Mouse (Mus musculus) hindbrain, embryonic 11.5 days (tissue): ENCODE results near the gene Ddx43. TPM values are rescaled to one million over a fixed set of nuclear protein-coding genes. Genes with fewer than 3 reads are reported as not detected.

ENCODE experiments used
- ATAC-seq: fragments of 200-750 bp; cut with Nextera tagmentation; 2 replicates; pipeline ENCODE4 v1.8.0; 2017; ENCODE audit warnings: mild to moderate bottlenecking, moderate TSS enrichment, moderate library complexity; ENCODE audit not compliant: low FRiP score
- DNase-seq: peaks from one replicate; pipeline ENCODE4 v3.0.0-alpha.2; 2015; ENCODE audit warnings: low spot score
- H3K27ac ChIP-seq: fragments of 300-500 bp; sonication (generic); 2 replicates; pipeline ENCODE4 v1.5.1; 2014; ENCODE audit warnings: mild to moderate bottlenecking, low read depth, low read length
- H3K27me3 ChIP-seq: fragments of 300-500 bp; sonication (generic); 2 replicates; pipeline ENCODE4 v1.6.1; 2014; ENCODE audit warnings: mild to moderate bottlenecking, low read length, moderate library complexity, mixed read lengths; ENCODE audit not compliant: control insufficient read depth, insufficient read depth
- H3K36me3 ChIP-seq: fragments of 300-500 bp; sonication (generic); 2 replicates; pipeline ENCODE4 v1.6.1; 2014; ENCODE audit warnings: mild to moderate bottlenecking, low read length, moderate library complexity, mixed read lengths; ENCODE audit not compliant: control insufficient read depth, insufficient read depth
- H3K4me1 ChIP-seq: fragments of 300-500 bp; sonication (generic); replicated peaks from 2 replicates; pipeline ENCODE4 v1.6.1; 2014; ENCODE audit warnings: low read length, mixed read lengths; ENCODE audit not compliant: control insufficient read depth, insufficient read depth
- H3K4me2 ChIP-seq: fragments of 300-500 bp; sonication (generic); replicated peaks from 2 replicates; pipeline ENCODE4 v1.6.1; 2014; ENCODE audit warnings: mild to moderate bottlenecking, low read depth, low read length
- H3K4me3 ChIP-seq: fragments of 300-500 bp; sonication (generic); 2 replicates; pipeline ENCODE4 v1.5.1; 2014; ENCODE audit warnings: low read depth, low read length
- H3K9ac ChIP-seq: fragments of 300-500 bp; sonication (generic); 2 replicates; pipeline ENCODE4 v1.6.1; 2014; ENCODE audit warnings: low read depth, low read length
- H3K9me3 ChIP-seq: fragments of 300-500 bp; sonication (generic); 2 replicates; pipeline ENCODE4 v1.6.1; 2016; ENCODE audit warnings: low read length; ENCODE audit not compliant: control insufficient read depth
- WGBS: fragments of 180-500 bp; shearing (Covaris S2); extraction: QIAGEN DNeasy Blood & Tissue Kit; methylation state at CpG from one replicate; pipeline ENCODE4 v1.1.7; 2014; 5-methylcytosine and 5-hydroxymethylcytosine counted together
- polyA plus RNA-seq: library from polyadenylated mRNA; unstranded; fragments of >200 nt; fragmentation: Nextera tagmentation; extraction: Ambion mirVana; gene quantifications from 2 replicates; pipeline ENCODE4 v1.2.1, GENCODE M21; 2014

Ddx43 gene
- polyA plus RNA-seq, 1 experiment from 2014 or later, result 0.14 TPM

DNA sequence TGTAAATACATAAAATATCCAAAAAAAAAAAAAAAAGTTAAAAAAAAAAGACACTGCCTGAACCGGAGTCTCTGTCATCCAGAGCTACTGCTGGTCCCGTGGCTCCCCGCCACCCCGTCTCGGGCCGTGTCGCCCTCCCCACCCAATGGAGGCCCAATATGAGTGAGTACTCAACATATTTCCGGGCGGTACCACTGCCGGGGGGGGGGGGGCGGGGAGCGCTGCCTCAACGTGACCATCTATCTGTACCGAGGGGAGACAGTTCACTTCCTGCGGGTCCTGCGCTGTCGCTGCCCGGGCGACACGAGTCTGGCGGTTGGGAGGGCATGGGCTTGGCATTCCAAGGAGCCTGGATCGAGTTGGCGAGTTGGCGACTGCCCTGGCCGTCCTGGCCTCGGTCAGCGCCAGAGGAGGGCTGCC, 31.8 kb downstream of the Ddx43 start:
- Histone ChIP-seq H3K9ac (no peak overlapping the region), H3K9me3 (no peaks in the 10 kb centered on the region), H3K36me3 (no peaks in the 10 kb centered on the region), H3K4me3 (peak overlapping the region; percentile 18; the same call in 1 of the 2 replicates), H3K27me3 (no peaks in the 10 kb centered on the region), H3K27ac (no peak overlapping the region), H3K4me1 (no peaks in the 10 kb centered on the region), H3K4me2 (peak overlapping the region; percentile 40)
- no peak for DNase-seq
- ATAC-seq, result 0 out of 2 replicates have a peak, but pooled peaks have one; percentile 12
- WGBS, result 35% methylated on average over 26 of the region's 27 CpGs

DNA sequence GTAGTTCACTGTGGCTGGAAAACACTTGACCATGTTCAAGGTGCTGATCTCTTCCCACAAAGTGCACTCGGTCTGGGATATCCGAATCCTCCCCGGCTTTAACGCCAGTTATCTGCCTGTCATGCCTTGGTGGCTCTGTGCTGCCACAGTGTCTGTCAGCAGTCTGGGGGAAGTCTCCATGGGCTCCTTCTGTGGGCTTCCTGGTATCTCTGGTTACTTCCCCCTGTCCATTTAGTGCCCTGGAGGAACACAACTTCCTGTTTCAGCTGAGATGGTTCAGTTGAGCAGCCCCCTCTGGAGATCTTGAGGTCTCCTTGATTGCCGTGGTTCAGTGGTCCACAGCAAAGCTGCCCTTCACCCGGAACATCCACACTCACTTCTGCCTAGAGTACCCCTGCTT, 32.6 kb downstream of the Ddx43 start:
- no peak overlapping the region for H3K4me2 ChIP-seq
- no peaks in the 10 kb centered on the region for H3K36me3 ChIP-seq
- no peaks in the 10 kb centered on the region for H3K4me1 ChIP-seq
- H3K4me3 ChIP-seq, result no peak overlapping the region
- no peaks in the 10 kb centered on the region for H3K27me3 ChIP-seq
- ATAC-seq (no peak), DNase-seq (no peak)
- no peaks in the 10 kb centered on the region for H3K9me3 ChIP-seq
- no peak overlapping the region for H3K27ac ChIP-seq
- 78% methylated on average over 6 of the region's 6 CpGs for WGBS
- H3K9ac ChIP-seq, result no peak overlapping the region

DNA sequence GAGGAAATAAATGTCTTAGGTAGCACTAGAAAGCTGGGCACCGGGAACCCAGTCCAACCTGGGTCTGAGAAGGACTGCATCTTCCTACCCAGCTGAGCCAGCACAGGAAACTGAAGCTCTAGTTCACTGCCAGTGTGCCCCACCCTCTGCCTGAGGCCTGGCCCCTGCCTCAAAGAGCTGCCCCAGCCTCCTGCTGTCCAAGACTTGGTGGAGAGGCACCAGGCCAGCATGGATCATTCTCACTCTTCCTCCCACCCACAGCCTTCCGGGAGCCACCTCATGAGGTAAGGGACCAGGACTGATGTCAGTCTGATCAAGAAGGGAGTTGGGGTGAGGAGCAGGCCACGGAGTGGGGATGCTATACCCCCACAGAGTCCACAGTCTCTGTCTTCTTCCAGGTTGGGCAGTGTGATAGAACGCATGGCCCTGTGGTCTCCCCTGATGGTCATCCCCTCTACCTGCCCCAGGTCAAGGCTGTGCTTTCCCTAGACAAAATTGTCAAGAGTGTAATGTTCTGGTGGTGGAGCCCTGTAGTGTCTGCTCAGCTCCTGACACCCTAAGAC, 33.4 kb downstream of the Ddx43 start:
- Histone ChIP-seq H3K9ac (no peak overlapping the region), H3K4me3 (no peak overlapping the region), H3K4me2 (no peak overlapping the region), H3K27ac (no peak overlapping the region), H3K27me3 (no peaks in the 10 kb centered on the region), H3K36me3 (no peaks in the 10 kb centered on the region), H3K9me3 (no peaks in the 10 kb centered on the region), H3K4me1 (no peaks in the 10 kb centered on the region)
- DNase-seq, result no peak
- ATAC-seq, result no peak
- 79% methylated on average over 4 of the region's 4 CpGs for WGBS

DNA sequence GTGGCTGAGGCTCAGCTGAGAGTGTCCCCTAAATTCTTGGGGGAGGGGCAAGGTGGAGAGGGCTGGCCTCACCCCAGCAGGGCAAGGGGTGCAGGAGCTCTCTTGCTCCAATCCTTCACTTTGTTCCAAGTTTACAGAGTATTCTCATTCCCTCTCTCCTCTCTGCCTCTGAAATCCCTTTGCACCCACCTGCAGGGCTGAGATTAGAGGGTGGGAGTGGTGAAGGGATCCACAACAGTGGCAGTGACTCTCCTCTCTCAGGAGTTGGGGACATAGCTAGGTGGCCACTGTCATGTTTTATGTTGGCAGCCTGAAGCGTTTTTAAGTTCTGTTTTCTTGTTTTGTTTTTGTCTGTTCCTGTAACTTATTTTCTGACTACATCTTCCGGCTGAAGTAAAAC, 34.0 kb downstream of the Ddx43 start:
- 57% methylated on average over 2 of the region's 2 CpGs for WGBS
- Histone ChIP-seq H3K27me3 (no peaks in the 10 kb centered on the region), H3K27ac (no peak overlapping the region), H3K9me3 (no peaks in the 10 kb centered on the region), H3K9ac (no peak overlapping the region), H3K4me3 (no peak overlapping the region), H3K36me3 (no peaks in the 10 kb centered on the region), H3K4me2 (no peak overlapping the region), H3K4me1 (no peaks in the 10 kb centered on the region)
- ATAC-seq (no peak), DNase-seq (no peak)

DNA sequence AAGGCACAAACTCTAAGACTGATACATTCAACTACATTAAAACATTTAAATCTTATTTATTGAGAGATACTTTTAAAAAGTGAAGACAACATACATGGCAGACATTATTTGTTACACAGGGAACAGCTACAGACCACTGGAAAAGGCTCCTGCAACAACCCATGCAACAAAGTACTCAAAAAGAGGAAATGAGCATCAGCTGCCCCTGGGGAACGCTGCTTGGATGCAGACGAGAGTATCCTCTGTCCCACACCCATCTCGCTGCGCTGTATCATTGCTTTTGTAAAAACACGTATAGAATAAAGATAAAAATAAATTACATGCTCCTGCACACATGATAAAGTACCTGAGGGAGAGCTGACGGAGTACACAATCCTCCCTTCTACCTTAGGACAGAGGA, 34.9 kb downstream of the Ddx43 start:
- no peak overlapping the region for H3K4me2 ChIP-seq
- H3K27ac ChIP-seq, result no peak overlapping the region
- H3K27me3 ChIP-seq, result no peaks in the 10 kb centered on the region
- H3K4me3 ChIP-seq, result no peak overlapping the region
- 84% methylated on average over 6 of the region's 6 CpGs for WGBS
- no peak overlapping the region for H3K9ac ChIP-seq
- no peaks in the 10 kb centered on the region for H3K4me1 ChIP-seq
- no peak for DNase-seq
- ATAC-seq, result no peak
- H3K36me3 ChIP-seq, result no peaks in the 10 kb centered on the region
- H3K9me3 ChIP-seq, result no peaks in the 10 kb centered on the region

DNA sequence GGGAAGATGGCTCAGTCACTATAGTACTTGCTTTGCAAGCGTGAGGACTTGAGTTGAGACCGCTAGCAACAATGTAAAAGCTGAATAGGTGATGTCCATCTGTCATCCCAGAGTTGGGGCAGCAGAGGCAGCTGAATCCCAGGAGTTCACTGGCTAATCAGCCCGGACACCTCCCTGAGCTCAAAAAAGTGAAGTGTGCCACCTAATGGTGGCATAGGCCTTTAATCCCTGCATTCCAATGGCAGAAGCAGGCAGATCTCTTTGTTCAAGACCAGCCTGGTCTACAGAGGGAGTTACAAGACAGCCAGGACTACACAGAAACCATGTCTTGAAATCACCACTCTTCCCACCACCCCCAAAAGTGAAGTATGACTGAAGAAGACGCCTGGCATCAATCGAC, 36.9 kb downstream of the Ddx43 start:
- ATAC-seq, result no peak

DNA sequence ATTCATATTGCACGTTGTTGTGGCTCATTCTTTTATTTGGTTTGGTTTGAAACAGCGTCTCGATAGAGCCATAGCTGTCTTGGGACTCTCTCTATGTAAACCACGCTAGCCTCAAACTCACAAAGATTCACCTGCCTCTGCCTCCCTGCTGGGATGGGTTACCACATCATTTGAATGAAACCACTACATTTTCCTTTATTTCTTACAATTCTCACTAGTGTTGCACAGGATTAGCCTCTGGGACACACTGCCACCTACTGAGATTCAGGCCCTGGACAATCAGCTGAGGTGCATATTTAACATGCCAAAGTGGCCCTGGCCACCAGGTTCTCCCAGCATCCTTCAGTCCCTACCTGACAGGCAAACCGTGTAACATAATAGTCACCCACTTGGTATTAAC, 43.8 kb downstream of the Ddx43 start:
- ATAC-seq, result no peak
- Histone ChIP-seq H3K27ac (no peak overlapping the region), H3K27me3 (peaks cover 45% of the 10 kb centered on the region), H3K4me1 (0 out of 2 replicates have a peak, but pooled peaks cover 3% of the 10 kb centered on the region), H3K4me2 (no peak overlapping the region), H3K9me3 (no peaks in the 10 kb centered on the region), H3K4me3 (no peak overlapping the region), H3K36me3 (no peaks in the 10 kb centered on the region), H3K9ac (no peak overlapping the region)
- WGBS, result 69% methylated on average over 5 of the region's 5 CpGs
- no peak for DNase-seq

More for the DNA sequence above, 36.9 kb downstream of the Ddx43 start:
- Histone ChIP-seq H3K36me3 (no peaks in the 10 kb centered on the region), H3K9ac (no peak overlapping the region), H3K4me3 (no peak overlapping the region), H3K9me3 (no peaks in the 10 kb centered on the region), H3K27me3 (no peaks in the 10 kb centered on the region), H3K4me2 (no peak overlapping the region), H3K27ac (no peak overlapping the region), H3K4me1 (no peaks in the 10 kb centered on the region)
- DNase-seq, result no peak
- WGBS, result 88% methylated on average over 5 of the region's 5 CpGs

DNA sequence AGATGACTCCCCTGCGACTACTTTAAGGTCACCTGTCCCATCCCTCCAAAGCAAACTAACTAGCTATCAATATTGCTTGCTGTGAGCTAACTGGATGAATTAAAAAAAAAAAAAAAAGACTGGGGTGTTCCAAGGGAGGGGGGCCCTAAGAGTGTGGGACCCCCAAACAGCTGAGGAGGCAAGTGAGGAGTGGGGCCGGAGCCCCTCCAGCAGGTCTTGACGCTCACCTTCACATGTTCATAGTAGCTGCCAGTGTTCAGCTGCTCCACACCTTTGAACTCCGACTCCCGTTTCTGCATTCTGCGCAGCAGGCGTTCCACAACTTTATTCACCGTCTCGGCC, 46.6 kb downstream of the Ddx43 start:
- DNase-seq (no peak), ATAC-seq (peak; percentile 51; the same call in 1 of the 2 replicates)
- Histone ChIP-seq H3K9ac (no peak overlapping the region; the same call in 1 of the 2 replicates), H3K4me2 (peak overlapping the region; percentile 65), H3K4me1 (0 out of 2 replicates have a peak, but pooled peaks cover 3% of the 10 kb centered on the region), H3K36me3 (no peaks in the 10 kb centered on the region), H3K9me3 (no peaks in the 10 kb centered on the region), H3K27ac (no peak overlapping the region), H3K27me3 (peaks cover 56% of the 10 kb centered on the region), H3K4me3 (peak overlapping the region; percentile 35)
- WGBS, result 5% methylated on average over 9 of the region's 9 CpGs

DNA sequence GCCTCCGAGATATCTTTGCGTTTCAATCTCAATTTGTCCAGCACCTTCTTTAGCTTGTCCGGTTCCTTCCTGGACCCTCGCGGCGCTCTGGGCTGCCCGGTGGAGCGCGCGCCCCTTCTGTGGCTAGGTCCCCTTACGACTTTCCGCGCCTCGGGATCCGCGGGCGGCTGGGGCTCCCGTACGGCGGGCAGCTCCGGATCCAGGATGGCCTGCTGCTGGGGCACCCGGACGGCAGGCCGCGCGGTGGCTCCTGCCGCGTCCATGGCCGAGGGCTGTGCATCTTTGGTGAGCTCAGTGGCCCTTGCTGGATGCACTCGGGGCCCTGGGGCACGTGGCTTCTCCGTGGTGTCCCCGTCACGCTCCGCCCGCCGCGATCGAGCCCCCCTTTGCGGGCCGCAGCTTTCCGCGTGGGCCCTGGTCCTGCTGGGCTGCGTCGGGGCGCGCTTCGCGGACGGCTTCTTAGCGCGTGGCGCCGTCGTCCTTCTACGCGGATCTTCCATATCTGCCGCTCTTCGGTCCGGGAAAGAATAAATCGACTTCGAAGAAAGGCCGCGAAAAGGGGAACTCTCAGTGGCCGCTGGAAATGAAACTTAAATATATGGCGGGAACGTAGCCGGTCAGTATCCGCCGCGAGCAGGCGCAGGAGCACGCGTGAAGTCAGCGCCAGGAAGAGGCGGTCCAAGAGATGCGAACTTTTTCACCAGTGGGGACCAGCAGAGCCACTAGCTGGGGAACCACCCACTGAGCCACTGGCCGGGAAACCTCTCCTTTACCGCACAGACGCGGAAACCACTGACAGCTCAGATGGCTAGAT, 47.2 kb downstream of the Ddx43 start, which contains the start of gene Cgas:
Cgas (minus strand) TSS at position 659 of the 814 bp plus-strand sequence.
- under 1% methylated on average over 81 of the region's 81 CpGs for WGBS
- peaks cover 56% of the 10 kb centered on the region for H3K27me3 ChIP-seq
- H3K27ac ChIP-seq, result no peak within 1 kb of the TSS
- H3K4me2 ChIP-seq, result peak within 1 kb of the TSS; percentile 65
- H3K4me3 ChIP-seq, result peak within 1 kb of the TSS; percentile 35
- DNase-seq, result peak; percentile 64
- peak within 1 kb of the TSS; percentile 23; the same call in 1 of the 2 replicates for H3K9ac ChIP-seq
- no peaks in the 10 kb centered on the region for H3K36me3 ChIP-seq
- 0 out of 2 replicates have a peak, but pooled peaks cover 3% of the 10 kb centered on the region for H3K4me1 ChIP-seq
- 0 out of 2 replicates have a peak, but pooled peaks have one; percentile 59 for ATAC-seq
- H3K9me3 ChIP-seq, result no peaks in the 10 kb centered on the region
